Mouse (Mus musculus) spleen, adult 2 months (tissue): ENCODE results near the gene Fam83e. TPM values are rescaled to one million over a fixed set of nuclear protein-coding genes. Genes with fewer than 3 reads are reported as not detected.

ENCODE experiments used
- DNase-seq, 2 experiments: peaks; one replicate each; pipeline versions ENCODE4 v3.0.0 to v3.0.0-alpha.2; 2012 to 2021; ENCODE audit warnings: low spot score in 2 of 2, low read depth in 1 of 2
- H3K27ac ChIP-seq: fragments of 200-500 bp; 2 replicates; pipeline ENCODE4 v1.5.1; 2012; ENCODE audit warnings: low read length, inconsistent platforms; ENCODE audit not compliant: insufficient read depth
- H3K27me3 ChIP-seq: fragments of 200-500 bp; 2 replicates; pipeline ENCODE4 v1.6.1; 2012; ENCODE audit warnings: mild to moderate bottlenecking, moderate library complexity, low read length, inconsistent platforms; ENCODE audit not compliant: control insufficient read depth, insufficient read depth
- H3K36me3 ChIP-seq: fragments of 200-500 bp; 2 replicates; pipeline ENCODE4 v1.6.1; 2012; ENCODE audit warnings: mild to moderate bottlenecking, low read length, inconsistent platforms; ENCODE audit not compliant: control insufficient read depth, insufficient read depth
- H3K4me1 ChIP-seq: fragments of 200-500 bp; 2 replicates; pipeline ENCODE4 v1.6.1; 2011; ENCODE audit warnings: inconsistent platforms; ENCODE audit not compliant: control insufficient read depth, insufficient read depth, insufficient read length
- H3K4me3 ChIP-seq: fragments of 200-500 bp; 2 replicates; pipeline ENCODE4 v1.5.1; 2011; ENCODE audit warnings: mild to moderate bottlenecking, inconsistent platforms; ENCODE audit not compliant: insufficient read depth, insufficient read length; ENCODE audit errors: extremely low read depth
- CTCF ChIP-seq: fragments of 200-500 bp; IDR thresholded peaks from 2 replicates; pipeline ENCODE4 v1.5.1; 2011; ENCODE audit warnings: mild to moderate bottlenecking, inconsistent platforms; ENCODE audit not compliant: insufficient read depth, insufficient read length, insufficient replicate concordance; ENCODE audit errors: extremely low read depth
- POLR2A ChIP-seq: fragments of 200-500 bp; IDR thresholded peaks from 2 replicates; pipeline ENCODE4 v1.6.1; 2011; ENCODE audit warnings: low read depth, low read length, inconsistent platforms
- WGBS: fragments of 180-500 bp; shearing (Covaris S2); methylation state at CpG from one replicate; pipeline ENCODE4 v1.1.7; 2018; 5-methylcytosine and 5-hydroxymethylcytosine counted together
- polyA plus RNA-seq: library from polyadenylated mRNA; depleted of rRNA; stranded (reverse); fragments of >200 nt; gene quantifications from 2 replicates; pipeline ENCODE4 v1.2.3, GENCODE M21; 2012

Fam83e gene
- polyA plus RNA-seq, 1 experiment, result 0.09 TPM

DNA sequence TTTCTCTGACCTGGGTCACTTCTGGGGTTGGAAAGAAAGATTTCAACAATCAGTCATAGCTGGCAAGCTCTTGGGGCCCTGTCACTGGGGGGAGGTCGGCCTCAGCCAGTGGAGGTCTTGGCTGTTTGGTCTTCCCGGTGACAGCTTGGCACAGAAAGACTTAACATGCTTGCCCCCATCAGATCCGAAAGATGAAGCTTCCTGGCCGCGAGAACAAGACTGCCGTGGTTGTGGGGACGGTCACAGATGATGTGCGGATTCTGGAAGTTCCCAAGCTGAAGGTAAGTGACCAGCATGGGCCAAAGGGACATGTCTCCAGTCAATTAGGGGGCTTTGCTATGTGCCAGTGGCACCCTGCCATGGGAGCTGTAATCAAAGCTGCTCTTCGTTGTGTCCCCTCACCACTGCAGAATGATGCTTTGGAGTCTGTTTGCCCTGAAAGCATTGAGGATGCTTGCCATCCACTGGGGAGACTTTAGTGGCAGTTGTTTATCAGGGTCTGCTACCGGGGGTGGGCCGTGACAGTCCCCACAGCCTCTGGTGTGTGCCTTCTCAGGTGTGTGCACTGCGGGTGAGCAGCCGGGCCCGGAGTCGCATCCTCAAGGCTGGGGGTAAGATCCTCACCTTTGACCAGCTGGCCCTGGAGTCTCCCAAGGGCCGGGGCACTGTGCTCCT is 1.1 kb upstream of the Fam83e start:
- WGBS, result 92% methylated on average over 16 of the region's 16 CpGs
- no peaks in the 10 kb centered on the region for H3K27me3 ChIP-seq
- H3K4me1 ChIP-seq, result peaks cover 5% of the 10 kb centered on the region; the same call in 1 of the 2 replicates
- TF ChIP-seq POLR2A (no peak), CTCF (no peak)
- no peak overlapping the region for H3K27ac ChIP-seq
- H3K4me3 ChIP-seq, result no peak overlapping the region
- H3K36me3 ChIP-seq, result peaks cover 24% of the 10 kb centered on the region
- DNase-seq, result no peak

DNA sequence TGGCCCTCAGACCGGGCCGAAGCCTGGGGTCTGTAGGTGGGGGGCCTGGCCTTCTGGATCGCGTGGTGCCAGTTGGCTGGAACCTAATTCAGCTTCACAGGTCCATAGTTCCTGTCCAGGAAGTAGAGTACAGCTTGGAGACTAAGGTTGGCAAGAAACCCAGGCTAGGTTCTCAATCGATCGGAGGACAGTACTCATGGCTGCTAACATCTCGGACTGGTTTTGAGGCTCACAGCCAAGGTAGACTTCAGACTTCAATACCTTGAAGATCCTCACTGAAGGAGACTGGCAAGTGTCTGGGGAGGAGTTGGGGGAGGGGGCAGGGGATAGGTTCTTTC is 191 bp downstream of the Fam83e start:
- Histone ChIP-seq H3K27ac (no peak overlapping the region), H3K4me3 (no peak overlapping the region), H3K36me3 (peaks cover 26% of the 10 kb centered on the region), H3K4me1 (no peaks in the 10 kb centered on the region; the same call in 1 of the 2 replicates), H3K27me3 (no peaks in the 10 kb centered on the region)
- WGBS, result 89% methylated on average over 7 of the region's 7 CpGs
- TF ChIP-seq POLR2A (no peak), CTCF (no peak)
- no peak for DNase-seq

DNA sequence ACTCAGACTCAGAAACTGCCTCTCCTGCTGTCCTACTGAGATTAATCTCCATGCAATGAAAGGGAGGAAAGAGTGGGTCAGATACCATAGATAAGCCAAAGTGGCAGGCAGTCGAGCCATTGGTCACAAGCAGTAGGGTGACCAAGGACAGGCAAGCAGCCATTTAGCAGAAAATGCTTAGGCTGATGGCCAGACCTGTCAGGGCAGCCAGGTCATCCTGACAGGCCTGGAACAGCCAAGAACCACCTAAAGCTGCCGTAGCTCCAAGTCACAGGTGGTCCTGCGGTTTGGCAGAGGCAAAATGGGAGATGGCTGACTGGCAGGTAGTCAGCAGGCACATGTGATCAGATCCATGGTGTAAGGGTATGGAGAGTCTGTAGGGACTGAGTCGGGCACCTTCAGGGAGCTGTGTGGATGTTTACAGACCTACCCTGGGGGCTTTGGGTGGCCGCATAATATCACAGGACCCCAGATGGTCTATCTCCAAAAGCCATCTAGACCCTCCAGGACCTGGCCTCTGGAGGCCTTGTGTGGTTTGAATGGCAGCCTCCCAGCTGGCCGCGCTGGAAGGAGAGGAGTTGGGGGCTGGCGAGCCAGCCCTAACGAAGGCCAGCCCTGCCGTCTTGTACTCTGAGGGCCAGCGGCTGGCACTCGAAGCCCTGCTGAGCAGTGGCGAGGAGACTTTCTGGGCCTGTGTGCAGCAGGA is 783 bp downstream of the Fam83e start:
- Histone ChIP-seq H3K4me1 (no peaks in the 10 kb centered on the region; the same call in 1 of the 2 replicates), H3K27ac (no peak overlapping the region), H3K27me3 (no peaks in the 10 kb centered on the region), H3K36me3 (peaks cover 26% of the 10 kb centered on the region), H3K4me3 (no peak overlapping the region)
- no peak for DNase-seq
- TF ChIP-seq CTCF (no peak), POLR2A (no peak)
- WGBS, result 92% methylated on average over 13 of the region's 13 CpGs

DNA sequence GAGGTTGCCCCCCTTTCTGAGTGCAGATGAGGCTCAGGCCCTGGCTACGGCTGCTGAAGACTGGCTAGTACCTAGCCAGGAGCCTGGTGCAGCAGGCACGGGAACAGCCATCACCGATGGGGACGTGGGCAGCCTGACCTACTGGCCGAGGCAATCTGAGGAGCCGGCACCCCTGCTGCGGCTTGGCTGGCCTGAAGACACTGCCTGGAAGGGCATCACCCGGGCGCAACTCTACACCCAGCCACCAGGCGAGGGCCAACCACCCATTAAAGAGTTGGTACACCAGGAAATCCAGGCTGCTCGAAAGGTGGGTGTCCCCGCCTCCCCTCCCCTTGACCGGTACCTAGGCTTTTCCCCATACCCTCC is 1.3 kb downstream of the Fam83e start:
- Histone ChIP-seq H3K4me3 (no peak overlapping the region), H3K27me3 (no peaks in the 10 kb centered on the region), H3K36me3 (peaks cover 26% of the 10 kb centered on the region), H3K4me1 (no peaks in the 10 kb centered on the region; the same call in 1 of the 2 replicates), H3K27ac (no peak overlapping the region)
- 82% methylated on average over 13 of the region's 13 CpGs for WGBS
- no peak for DNase-seq
- TF ChIP-seq CTCF, result no peak
- TF ChIP-seq POLR2A, result no peak

DNA sequence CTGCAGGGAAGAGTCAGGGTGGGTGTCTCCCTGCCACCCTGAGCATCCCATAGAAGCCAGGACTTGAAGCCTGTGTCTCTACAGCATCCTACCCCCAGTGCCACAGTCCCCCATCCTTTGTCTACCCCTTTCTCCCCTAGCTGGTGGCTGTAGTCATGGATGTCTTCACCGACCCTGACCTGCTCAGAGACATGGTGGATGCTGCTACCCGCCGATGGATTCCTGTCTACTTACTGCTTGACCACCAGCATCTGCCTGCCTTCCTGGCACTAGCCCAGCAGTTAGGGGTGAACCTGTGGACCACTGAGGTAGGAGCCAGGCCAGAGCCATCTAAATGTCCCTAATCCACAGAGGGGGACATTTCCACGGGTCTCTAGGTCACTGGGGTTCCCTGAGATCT is 2.3 kb downstream of the Fam83e start:
- Histone ChIP-seq H3K27ac (no peak overlapping the region), H3K4me1 (no peaks in the 10 kb centered on the region; the same call in 1 of the 2 replicates), H3K4me3 (no peak overlapping the region), H3K27me3 (no peaks in the 10 kb centered on the region), H3K36me3 (peaks cover 26% of the 10 kb centered on the region)
- no peak for DNase-seq
- WGBS, result 97% methylated on average over 4 of the region's 4 CpGs
- no peak for TF ChIP-seq POLR2A
- TF ChIP-seq CTCF, result no peak

DNA sequence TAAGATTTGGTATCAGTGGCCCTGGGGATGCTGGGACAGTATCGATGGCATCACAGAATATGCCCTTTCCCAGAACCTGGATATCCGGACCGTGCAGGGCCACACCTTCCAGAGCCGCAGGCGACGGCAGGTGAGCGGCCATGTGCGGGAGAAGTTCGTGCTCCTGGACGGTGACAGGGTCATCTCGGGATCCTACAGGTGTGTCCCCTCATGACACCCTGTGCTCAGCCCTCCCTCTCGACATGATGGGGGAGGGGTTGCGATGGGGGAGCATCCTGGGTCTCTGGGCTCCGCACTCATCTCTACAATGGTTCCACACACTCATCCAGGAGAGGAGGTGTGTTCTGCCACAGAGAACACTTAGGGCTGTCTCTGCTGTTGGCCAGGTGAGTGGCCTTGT is 2.8 kb downstream of the Fam83e start:
- no peak for TF ChIP-seq POLR2A
- TF ChIP-seq CTCF, result no peak
- no peaks in the 10 kb centered on the region for H3K27me3 ChIP-seq
- no peaks in the 10 kb centered on the region; the same call in 1 of the 2 replicates for H3K4me1 ChIP-seq
- 97% methylated on average over 14 of the region's 14 CpGs for WGBS
- DNase-seq, result no peak
- H3K27ac ChIP-seq, result no peak overlapping the region
- no peak overlapping the region for H3K4me3 ChIP-seq
- peaks cover 26% of the 10 kb centered on the region for H3K36me3 ChIP-seq

DNA sequence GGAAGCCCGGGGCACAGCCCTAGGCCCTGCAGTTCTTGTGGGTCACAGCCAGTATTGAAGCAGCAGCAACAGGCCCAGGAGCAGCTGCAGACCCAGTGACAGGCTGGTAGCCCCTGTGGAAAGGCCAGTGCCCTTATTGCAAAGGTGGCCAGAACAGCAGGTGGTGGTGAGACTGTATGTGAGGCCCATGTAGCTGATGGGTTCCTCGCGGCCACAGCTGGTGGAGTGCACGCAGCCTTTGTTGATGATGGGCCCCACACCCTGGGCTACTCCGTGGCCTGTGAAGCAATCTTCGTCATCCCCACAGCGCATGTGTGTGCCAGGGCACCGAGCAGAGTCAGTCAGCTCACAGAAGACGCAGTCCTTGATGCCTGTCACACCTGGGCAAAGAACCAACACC is 4.1 kb downstream of the Fam83e start:
- Histone ChIP-seq H3K27me3 (no peaks in the 10 kb centered on the region), H3K36me3 (peaks cover 18% of the 10 kb centered on the region), H3K4me1 (no peaks in the 10 kb centered on the region), H3K27ac (no peak overlapping the region), H3K4me3 (no peak overlapping the region)
- 94% methylated on average over 9 of the region's 9 CpGs for WGBS
- no peak for TF ChIP-seq CTCF
- TF ChIP-seq POLR2A, result no peak
- no peak for DNase-seq
